Mouse (Mus musculus) neural tube, embryonic 12.5 days (tissue): ENCODE results near the gene Ifitm10. TPM values are rescaled to one million over a fixed set of nuclear protein-coding genes. Genes with fewer than 3 reads are reported as not detected.
"Not testable (repeated sequence)": the region's sequence is repeated elsewhere in the genome, so short reads cannot be mapped to it uniquely, and the experiment has no call there.

Source experiments
- ATAC-seq: fragments of 200-750 bp; cut with Nextera tagmentation; 2 replicates; pipeline ENCODE4 v1.8.0; 2017; ENCODE audit warnings: low read depth, mild to moderate bottlenecking, moderate TSS enrichment, moderate library complexity; ENCODE audit not compliant: low FRiP score
- H3K27ac ChIP-seq: fragments of 300-500 bp; sonication (generic); 2 replicates; pipeline ENCODE4 v1.5.1; 2016
- H3K27me3 ChIP-seq: fragments of 300-500 bp; sonication (generic); replicated peaks from 2 replicates; pipeline ENCODE4 v1.6.1; 2016; ENCODE audit warnings: mild to moderate bottlenecking
- H3K36me3 ChIP-seq: fragments of 300-500 bp; sonication (generic); 2 replicates; pipeline ENCODE4 v1.6.1; 2016; ENCODE audit warnings: mild to moderate bottlenecking
- H3K4me1 ChIP-seq: fragments of 300-500 bp; sonication (generic); 2 replicates; pipeline ENCODE4 v1.6.1; 2016
- H3K4me2 ChIP-seq: fragments of 300-500 bp; sonication (generic); replicated peaks from 2 replicates; pipeline ENCODE4 v1.6.1; 2016; ENCODE audit warnings: mild to moderate bottlenecking
- H3K4me3 ChIP-seq: fragments of 300-500 bp; sonication (generic); 2 replicates; pipeline ENCODE4 v1.5.1; 2016
- H3K9ac ChIP-seq: fragments of 300-500 bp; sonication (generic); 2 replicates; pipeline ENCODE4 v1.6.1; 2016; ENCODE audit warnings: mild to moderate bottlenecking
- H3K9me3 ChIP-seq: fragments of 300-500 bp; sonication (generic); 2 replicates; pipeline ENCODE4 v1.6.1; 2016; ENCODE audit warnings: mild to moderate bottlenecking
- WGBS: fragments of 180-500 bp; shearing (Covaris S2); methylation state at CpG from one replicate; pipeline ENCODE4 v1.1.7; 2016; 5-methylcytosine and 5-hydroxymethylcytosine counted together
- polyA plus RNA-seq: library from polyadenylated mRNA; unstranded; fragments of >200 nt; fragmentation: Nextera tagmentation; extraction: Ambion mirVana; gene quantifications from 2 replicates; pipeline ENCODE4 v1.2.1, GENCODE M21; 2016

Ifitm10 gene
- 0.47 and 1.2 TPM in 2 replicates for polyA plus RNA-seq

DNA sequence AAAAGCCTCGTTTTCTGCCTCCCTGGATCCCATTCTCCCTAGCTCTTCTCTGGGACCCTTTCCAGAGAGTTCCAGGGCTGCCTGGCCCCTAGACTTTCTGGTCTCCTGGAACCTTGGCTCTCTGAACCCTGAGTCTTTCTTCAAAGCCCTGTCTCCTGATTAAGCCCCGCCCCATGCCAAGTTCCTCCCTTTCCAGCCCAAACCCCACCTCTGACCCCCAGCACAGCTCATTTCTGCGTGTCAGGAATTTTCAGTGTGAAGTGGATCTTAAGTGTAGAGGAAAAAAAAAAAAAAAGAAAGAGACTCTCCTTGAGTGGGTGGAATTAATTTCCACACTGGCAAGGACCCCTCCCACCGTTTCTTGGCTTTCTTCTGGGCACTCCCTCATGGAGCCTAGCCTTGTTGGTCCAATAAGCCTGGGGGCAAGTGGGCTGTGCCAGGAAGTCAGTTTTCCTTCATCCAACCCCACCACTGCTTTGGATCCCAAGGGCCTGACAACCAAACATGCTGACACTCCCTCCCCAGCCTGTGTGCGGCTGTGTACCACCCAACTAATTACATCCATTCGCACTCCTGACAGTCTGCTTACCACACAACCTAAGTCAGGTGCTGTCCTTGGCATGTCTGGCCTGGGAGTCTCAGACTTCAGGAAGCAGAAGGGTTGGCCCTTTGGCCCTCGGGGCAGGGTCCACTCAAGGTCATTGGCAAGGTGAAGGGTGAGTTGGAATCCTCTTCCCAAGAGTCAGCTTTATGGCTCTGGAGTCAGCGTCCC, at the start of gene Ifitm10:
Gene Ifitm10, minus strand, starts transcription at position 113 of the 772 bp plus-strand sequence.
- peak within 1 kb of the TSS; percentile 61; the same call in 1 of the 2 replicates for H3K4me2 ChIP-seq
- H3K36me3 ChIP-seq = peaks cover 38% of the 10 kb centered on the region
- H3K27ac ChIP-seq = no peak within 1 kb of the TSS
- no peak within 1 kb of the TSS for H3K4me3 ChIP-seq
- no peak for ATAC-seq
- 0 out of 2 replicates have a peak, but pooled peaks cover 10% of the 10 kb centered on the region for H3K4me1 ChIP-seq
- H3K9me3 ChIP-seq = no peaks in the 10 kb centered on the region
- WGBS = 74% methylated on average over 8 of the region's 8 CpGs
- no peak within 1 kb of the TSS for H3K9ac ChIP-seq
- H3K27me3 ChIP-seq = peaks cover 41% of the 10 kb centered on the region

DNA sequence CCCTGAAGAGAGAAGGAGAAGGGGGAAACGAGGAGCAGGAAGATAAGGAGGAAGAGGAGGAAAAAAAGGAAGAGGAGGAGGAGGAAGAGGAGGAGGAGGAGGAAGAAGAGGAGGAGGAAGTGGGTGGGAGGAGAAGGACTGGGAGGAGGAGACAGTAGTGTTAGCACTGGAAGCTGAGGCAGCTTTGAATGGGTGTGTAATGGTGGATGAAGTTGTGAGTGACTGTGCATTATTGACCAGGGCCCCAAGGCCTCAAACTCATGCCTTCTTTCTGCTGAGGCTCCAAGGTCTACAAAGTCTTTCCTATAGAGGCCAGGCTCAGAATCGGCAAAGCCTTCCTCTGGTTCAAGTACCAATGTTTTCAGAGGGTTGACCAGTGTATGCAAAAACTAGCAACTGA, 48.3 kb upstream of the Ifitm10 start:
- Histone ChIP-seq H3K4me1 (no peaks in the 10 kb centered on the region), H3K27me3 (0 out of 2 replicates have a peak, but pooled peaks cover under 1% of the 10 kb centered on the region), H3K36me3 (no peaks in the 10 kb centered on the region), H3K9me3 (0 out of 2 replicates have a peak, but pooled peaks cover 4% of the 10 kb centered on the region), H3K27ac (no peak overlapping the region), H3K9ac (no peak overlapping the region), H3K4me3 (no peak overlapping the region), H3K4me2 (no peak overlapping the region)
- no peak for ATAC-seq
- WGBS = 76% methylated on average over 2 of the region's 2 CpGs

DNA sequence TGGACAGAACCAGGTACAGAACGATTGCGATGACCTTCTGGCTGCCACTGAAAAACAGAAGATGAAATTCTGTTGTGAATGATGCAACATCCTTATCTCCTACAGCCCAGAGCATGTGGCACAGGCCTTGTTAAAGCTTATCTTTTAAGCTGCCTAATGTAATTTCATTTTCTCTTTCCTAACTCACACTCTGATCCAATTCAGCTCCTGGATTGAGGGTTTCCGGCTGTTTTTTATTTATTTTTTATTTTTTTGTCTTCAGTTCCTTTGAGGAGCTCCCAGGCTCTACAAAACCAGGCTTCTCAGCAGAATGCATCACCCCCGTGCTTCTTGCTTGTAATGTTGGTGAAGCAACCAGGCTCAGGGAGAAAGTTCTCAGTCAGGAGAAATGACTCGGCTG, 46.3 kb upstream of the Ifitm10 start:
- 89% methylated on average over 5 of the region's 5 CpGs for WGBS
- Histone ChIP-seq H3K9ac (no peak overlapping the region), H3K27ac (no peak overlapping the region), H3K27me3 (no peaks in the 10 kb centered on the region), H3K4me2 (no peak overlapping the region), H3K4me1 (no peaks in the 10 kb centered on the region), H3K4me3 (no peak overlapping the region), H3K36me3 (no peaks in the 10 kb centered on the region), H3K9me3 (0 out of 2 replicates have a peak, but pooled peaks cover 4% of the 10 kb centered on the region)
- no peak for ATAC-seq

DNA sequence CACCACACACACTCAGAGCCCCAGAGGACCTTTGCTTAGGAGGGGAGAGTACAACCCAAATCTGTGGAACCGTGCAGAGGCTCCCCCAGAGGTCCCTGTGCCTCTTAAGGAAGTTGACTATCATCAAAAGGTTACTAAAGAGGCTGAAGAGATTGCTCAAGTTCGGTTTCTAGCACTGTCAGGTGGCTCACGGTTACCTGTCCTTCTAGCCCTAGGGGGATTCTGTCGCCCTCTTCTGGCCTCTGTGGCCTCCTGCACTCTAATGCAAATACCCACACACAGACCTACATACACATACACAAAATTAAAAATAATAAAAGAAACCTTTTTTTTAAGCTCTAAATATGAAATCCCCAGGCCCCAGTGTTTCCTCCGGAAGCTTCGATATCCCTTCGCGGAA, 45.1 kb upstream of the Ifitm10 start:
- no peak overlapping the region for H3K4me2 ChIP-seq
- H3K9ac ChIP-seq = no peak overlapping the region
- H3K4me1 ChIP-seq = no peaks in the 10 kb centered on the region
- no peaks in the 10 kb centered on the region for H3K36me3 ChIP-seq
- H3K4me3 ChIP-seq = no peak overlapping the region
- 91% methylated on average over 8 of the region's 8 CpGs for WGBS
- no peak for ATAC-seq
- 0 out of 2 replicates have a peak, but pooled peaks cover 4% of the 10 kb centered on the region for H3K9me3 ChIP-seq
- H3K27me3 ChIP-seq = no peaks in the 10 kb centered on the region
- no peak overlapping the region for H3K27ac ChIP-seq

DNA sequence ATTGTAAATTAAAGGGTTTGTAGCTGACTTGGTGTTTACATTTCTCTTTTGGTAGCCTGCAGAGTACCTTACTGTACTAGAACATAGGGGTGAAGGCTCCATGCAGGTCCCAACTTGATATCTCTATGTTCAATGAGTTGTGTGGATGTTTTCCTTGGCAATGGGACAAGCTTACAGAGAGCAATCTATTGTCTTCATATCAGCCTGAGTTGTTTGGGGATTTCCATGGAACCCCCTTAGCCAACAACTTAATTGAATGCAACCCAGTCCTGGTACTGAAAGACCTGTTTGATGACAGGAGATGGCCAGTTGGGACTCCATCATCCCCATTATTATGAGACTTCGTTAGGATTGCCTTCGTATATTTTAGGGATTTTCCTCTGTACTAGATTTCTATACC, 44.5 kb upstream of the Ifitm10 start:
- Histone ChIP-seq H3K9me3 (no peaks in the 10 kb centered on the region), H3K4me1 (no peaks in the 10 kb centered on the region), H3K9ac (no peak overlapping the region), H3K4me3 (no peak overlapping the region), H3K27ac (no peak overlapping the region), H3K36me3 (no peaks in the 10 kb centered on the region), H3K27me3 (no peaks in the 10 kb centered on the region), H3K4me2 (no peak overlapping the region)
- ATAC-seq = no peak
- 98% methylated on average over 2 of the region's 2 CpGs for WGBS

DNA sequence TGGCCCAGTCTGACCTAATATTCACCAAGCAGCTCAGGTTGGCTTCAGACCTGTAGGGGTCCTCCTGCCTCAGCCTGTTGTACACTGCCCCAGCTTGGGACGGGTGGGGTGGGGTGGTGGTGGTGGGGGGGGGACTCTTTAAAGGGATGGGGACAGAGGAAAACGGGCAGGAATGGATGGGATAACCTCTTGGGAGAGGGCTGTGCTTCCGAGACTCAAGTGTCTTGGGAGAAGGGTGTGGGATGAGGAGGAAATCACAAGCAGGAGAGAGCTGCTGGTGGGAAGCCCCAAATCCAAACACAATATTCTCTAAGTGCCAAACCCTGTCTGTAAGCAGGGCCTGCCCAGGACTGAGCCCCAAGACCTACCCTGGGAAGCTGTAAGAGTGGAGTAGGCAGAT, 42.7 kb upstream of the Ifitm10 start:
- H3K4me1 ChIP-seq = no peaks in the 10 kb centered on the region
- H3K4me2 ChIP-seq = no peak overlapping the region
- H3K9ac ChIP-seq = no peak overlapping the region
- H3K27ac ChIP-seq = no peak overlapping the region
- H3K27me3 ChIP-seq = no peaks in the 10 kb centered on the region
- WGBS = 77% methylated on average over 3 of the region's 3 CpGs
- H3K36me3 ChIP-seq = no peaks in the 10 kb centered on the region
- H3K9me3 ChIP-seq = no peaks in the 10 kb centered on the region
- H3K4me3 ChIP-seq = no peak overlapping the region
- no peak for ATAC-seq

DNA sequence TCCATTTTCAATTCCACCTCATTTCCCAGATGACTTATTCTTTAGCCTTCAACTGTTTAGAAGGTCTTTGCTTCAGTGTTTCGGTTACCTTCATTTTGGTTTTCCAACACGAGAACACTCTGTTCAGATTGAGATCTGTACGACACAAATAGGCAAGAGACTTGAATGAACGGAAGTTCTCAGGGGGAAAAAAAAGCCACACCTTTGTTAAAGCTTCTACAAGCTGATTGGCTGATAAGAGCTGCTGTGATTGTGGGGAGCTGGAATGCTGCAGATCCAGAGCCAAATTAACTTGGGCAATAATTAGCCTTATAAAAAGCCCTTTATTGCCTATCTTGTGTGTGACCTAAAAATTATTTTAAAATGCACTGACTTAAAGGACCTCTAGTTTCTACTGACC, 41.8 kb upstream of the Ifitm10 start:
- H3K27ac ChIP-seq = no peak overlapping the region
- H3K9ac ChIP-seq = no peak overlapping the region
- no peaks in the 10 kb centered on the region for H3K4me1 ChIP-seq
- no peak overlapping the region for H3K4me3 ChIP-seq
- no peak for ATAC-seq
- H3K9me3 ChIP-seq = no peaks in the 10 kb centered on the region
- 73% methylated on average over 4 of the region's 4 CpGs for WGBS
- H3K27me3 ChIP-seq = no peaks in the 10 kb centered on the region
- H3K36me3 ChIP-seq = no peaks in the 10 kb centered on the region
- no peak overlapping the region for H3K4me2 ChIP-seq

DNA sequence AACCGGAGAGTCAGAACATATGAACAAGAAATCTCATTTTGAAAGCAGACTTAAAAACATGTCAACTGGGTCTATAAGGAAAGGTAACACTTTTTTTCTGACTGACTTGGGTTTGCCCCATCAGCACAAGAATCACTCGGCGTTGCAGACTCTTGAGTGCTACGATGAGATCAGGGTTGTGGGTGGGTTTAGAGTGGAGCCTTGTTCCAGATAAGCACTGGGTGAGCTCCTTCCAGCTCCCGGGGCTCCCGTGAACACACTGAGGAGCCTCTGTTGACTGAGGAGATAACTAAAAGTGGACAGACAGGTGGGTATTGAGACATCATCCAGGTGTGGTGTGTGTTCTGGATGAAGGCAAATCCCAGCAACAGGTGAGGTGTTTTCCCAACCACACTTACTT, 39.7 kb upstream of the Ifitm10 start:
- Histone ChIP-seq H3K9ac (no peak overlapping the region), H3K4me1 (no peaks in the 10 kb centered on the region)

DNA sequence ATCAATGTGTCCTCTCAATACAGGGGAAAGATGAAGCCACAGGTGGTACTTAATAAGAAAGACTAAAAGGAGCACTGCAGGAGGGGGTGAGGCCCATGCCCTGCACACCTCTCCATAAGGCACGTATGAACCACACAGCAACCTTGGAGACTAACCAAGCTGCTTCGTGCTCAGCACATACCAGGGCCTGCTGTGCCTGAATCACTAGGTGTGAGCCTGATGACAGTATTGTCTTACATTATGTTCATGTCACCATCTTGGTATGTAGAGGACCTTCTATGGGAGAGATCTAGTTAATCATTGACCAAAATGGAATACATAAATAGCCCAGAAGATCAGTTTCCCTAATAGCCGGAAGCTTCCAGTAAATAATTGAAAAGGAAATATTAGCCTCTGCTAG, 36.0 kb upstream of the Ifitm10 start:
- Histone ChIP-seq H3K4me3 (no peak overlapping the region), H3K27me3 (no peaks in the 10 kb centered on the region), H3K9me3 (no peaks in the 10 kb centered on the region), H3K9ac (no peak overlapping the region), H3K36me3 (no peaks in the 10 kb centered on the region), H3K4me2 (no peak overlapping the region), H3K4me1 (no peaks in the 10 kb centered on the region), H3K27ac (no peak overlapping the region)
- WGBS = 91% methylated on average over 3 of the region's 3 CpGs
- no peak for ATAC-seq

More for the DNA sequence above, 39.7 kb upstream of the Ifitm10 start:
- 92% methylated on average over 6 of the region's 6 CpGs for WGBS
- Histone ChIP-seq H3K27me3 (no peaks in the 10 kb centered on the region), H3K36me3 (no peaks in the 10 kb centered on the region), H3K9me3 (no peaks in the 10 kb centered on the region), H3K27ac (no peak overlapping the region), H3K4me3 (no peak overlapping the region), H3K4me2 (no peak overlapping the region)
- no peak for ATAC-seq

DNA sequence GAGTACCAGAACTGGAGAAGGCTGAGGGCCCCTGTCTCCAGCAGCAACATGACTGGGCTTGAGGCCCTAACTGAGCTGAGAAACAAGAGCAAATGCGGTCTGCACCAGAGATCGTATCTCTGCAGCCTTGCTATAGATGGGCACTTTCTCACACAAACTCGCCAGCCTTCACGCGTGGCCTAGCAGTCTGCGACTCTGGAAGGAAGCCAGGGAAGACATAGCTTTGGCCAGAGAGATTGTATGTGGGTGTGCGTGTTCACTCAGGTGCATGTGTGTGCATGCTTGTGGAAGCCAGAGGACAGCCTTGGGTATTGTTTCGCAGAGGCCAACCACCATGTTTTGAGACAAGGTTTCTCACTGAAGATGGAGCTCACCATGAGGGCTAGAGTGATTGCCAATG, 35.1 kb upstream of the Ifitm10 start:
- H3K27me3 ChIP-seq = no peaks in the 10 kb centered on the region
- no peaks in the 10 kb centered on the region for H3K4me1 ChIP-seq
- no peaks in the 10 kb centered on the region for H3K9me3 ChIP-seq
- no peak overlapping the region for H3K9ac ChIP-seq
- H3K27ac ChIP-seq = no peak overlapping the region
- H3K36me3 ChIP-seq = no peaks in the 10 kb centered on the region
- 94% methylated on average over 8 of the region's 8 CpGs for WGBS
- H3K4me3 ChIP-seq = no peak overlapping the region
- no peak overlapping the region for H3K4me2 ChIP-seq
- ATAC-seq = no peak

DNA sequence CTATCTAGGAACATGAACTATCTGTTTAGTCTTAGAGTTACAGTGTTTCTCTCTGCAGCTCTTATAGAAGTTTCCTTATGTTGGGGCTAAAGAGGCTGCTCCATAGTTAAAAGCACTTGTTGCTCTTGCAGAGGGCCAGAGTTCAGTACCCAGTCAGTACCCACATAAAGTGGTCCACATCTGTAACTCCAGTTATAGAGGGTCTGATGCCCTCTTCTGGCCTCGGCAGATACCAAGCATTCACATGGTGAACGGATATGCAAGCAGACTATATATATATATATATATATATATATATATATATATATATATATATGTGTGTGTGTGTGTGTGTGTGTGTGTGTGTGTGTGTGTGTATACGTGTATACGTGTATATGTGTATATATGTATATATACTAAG, 34.4 kb upstream of the Ifitm10 start:
- Histone ChIP-seq H3K4me3 (no peak overlapping the region), H3K4me2 (no peak overlapping the region), H3K36me3 (no peaks in the 10 kb centered on the region), H3K27ac (no peak overlapping the region), H3K9me3 (no peaks in the 10 kb centered on the region), H3K4me1 (no peaks in the 10 kb centered on the region), H3K9ac (no peak overlapping the region), H3K27me3 (no peaks in the 10 kb centered on the region)
- WGBS = 78% methylated on average over 4 of the region's 4 CpGs
- no peak for ATAC-seq

DNA sequence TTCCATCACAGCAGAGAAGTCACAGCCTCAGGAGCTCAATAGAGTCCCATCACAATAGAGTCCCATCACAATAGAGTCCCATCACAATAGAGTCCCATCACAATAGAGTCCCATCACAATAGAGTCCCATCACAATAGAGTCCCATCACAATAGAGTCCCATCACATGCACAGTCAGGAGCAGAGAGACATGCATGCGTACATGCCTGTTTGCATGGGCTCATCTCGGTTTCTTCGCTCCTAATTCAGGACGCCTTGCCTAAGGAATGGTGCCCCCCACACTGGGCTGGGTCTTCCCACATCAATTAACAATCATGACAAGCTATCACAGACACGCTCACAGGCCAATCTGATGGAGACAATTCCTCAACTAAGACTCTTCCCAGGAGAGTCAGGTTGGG, 31.6 kb upstream of the Ifitm10 start:
- H3K4me2 ChIP-seq, H3K4me1 ChIP-seq, ATAC-seq, H3K9me3 ChIP-seq, H3K4me3 ChIP-seq, H3K27ac ChIP-seq, H3K9ac ChIP-seq, H3K36me3 ChIP-seq, H3K27me3 ChIP-seq: not testable (repeated sequence)
- 85% methylated on average over 5 of the region's 5 CpGs for WGBS

DNA sequence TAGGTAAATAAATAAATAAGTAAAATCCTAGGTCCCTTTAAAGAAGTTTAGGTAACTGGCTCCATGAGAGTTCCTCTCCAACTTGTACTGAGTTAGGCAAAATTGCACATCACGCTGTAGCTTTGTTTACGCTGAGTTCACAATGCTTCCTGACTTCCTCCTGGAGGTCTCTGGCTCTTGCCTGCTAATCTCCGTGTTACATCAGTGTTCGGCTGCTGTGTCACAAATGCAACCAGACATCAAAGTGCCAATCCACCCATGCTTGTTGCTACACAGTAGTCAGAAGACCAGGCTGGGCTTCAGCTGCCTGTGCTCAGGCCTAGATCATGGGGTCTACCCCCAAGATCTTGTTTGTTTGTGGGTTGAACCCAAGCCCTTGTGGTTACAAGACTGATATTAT, 30.0 kb upstream of the Ifitm10 start:
- ATAC-seq = no peak
- H3K9ac ChIP-seq = no peak overlapping the region
- 82% methylated on average over 4 of the region's 4 CpGs for WGBS
- H3K36me3 ChIP-seq = no peaks in the 10 kb centered on the region
- no peaks in the 10 kb centered on the region for H3K27me3 ChIP-seq
- H3K27ac ChIP-seq = no peak overlapping the region
- H3K4me2 ChIP-seq = no peak overlapping the region
- H3K9me3 ChIP-seq = no peaks in the 10 kb centered on the region
- no peaks in the 10 kb centered on the region for H3K4me1 ChIP-seq
- H3K4me3 ChIP-seq = no peak overlapping the region
